Mouse (Mus musculus) E14TG2a.4 (cell line): Measurements from ENCODE around the gene Abhd10.

Source experiments
- CTCF ChIP-seq: conservative IDR thresholded peaks from 2 replicates; pipeline ENCODE4 v1.5.1; 2014; ENCODE audit warnings: low read length
- NANOG ChIP-seq: IDR thresholded peaks from 2 replicates; pipeline ENCODE4 v1.6.1; 2014; ENCODE audit warnings: borderline replicate concordance, low read length, mixed read lengths

DNA sequence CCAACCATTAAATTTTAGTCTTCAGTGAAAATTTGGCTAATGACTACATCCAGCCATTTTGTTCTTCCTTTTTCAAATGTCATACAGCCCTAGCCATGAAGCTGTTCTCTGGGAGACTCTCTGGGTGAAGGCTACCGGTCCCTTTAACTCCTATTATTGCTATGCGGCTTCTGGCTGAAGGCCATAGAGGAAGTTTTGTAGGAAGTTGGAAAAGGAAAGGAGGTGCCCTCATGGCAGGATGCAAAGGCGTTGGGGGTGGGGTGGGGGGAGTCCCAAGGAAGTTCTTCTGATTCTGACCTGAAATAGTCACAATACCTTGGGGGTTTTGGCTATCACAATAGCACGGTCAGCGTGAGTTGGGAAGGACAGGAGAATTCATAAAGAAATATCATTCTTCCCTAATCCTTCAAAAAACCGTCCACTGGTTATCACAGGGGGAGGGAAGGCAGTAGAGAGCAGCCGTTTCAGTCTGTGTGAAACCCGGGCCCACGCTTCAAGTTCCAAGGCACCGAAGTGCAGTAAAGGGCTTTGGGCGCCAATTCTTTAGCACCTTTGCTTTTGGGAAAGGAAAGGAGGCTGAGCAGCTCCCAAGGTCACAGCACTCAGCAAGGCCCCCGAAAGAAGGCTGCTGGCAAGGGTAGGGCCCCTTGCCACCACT is 14.8 kb upstream of the Abhd10 start:
- TF ChIP-seq CTCF (no peak), NANOG (no peak)
